ENCODE assay signal across 11 mouse cellular contexts in the genomic region with DNA sequence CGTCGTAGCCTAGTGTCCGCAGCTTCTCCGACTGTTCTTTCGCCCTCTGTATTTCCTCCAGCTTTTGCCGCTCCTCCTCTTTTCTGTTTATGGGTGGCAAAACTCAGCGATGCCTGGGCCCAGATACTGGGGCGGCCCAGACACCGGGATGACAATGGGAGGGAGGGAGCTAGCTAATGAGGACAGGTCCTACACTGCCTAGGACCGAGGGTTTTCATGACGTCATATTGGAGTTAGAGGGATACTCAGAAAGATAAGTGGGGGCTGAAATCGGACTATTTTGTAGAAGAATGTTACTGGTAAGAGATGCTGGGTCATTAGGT. TPM values are rescaled to one million over a fixed set of nuclear protein-coding genes. Genes with fewer than 3 reads are reported as not detected.
DNase-seq lines count a peak whose midpoint lies in the region; ATAC-seq lines count a peak whose summit lies in the region.
"Had no signal": no experiment of that assay in that cellular context is flagged by ENCODE, and none has a peak within 500 bp of the region (broad histone marks: within the 10 kb centered on the region; RNA-seq: fewer than 3 reads in every experiment).

No protein-coding gene starts in this region.

- under 1% methylated on average over 12 of the region's 12 CpGs for WGBS in heart, embryonic 11.5 days (ENCODE audit: insufficient replicate concordance)
- 2% methylated on average over 12 of the region's 12 CpGs for WGBS in limb, embryonic 12.5 days
- 4% methylated on average over 12 of the region's 12 CpGs for WGBS in stomach, embryonic 15.5 days

- peaks cover 94% of the 10 kb centered on the region for H3K27me3 ChIP-seq in heart, embryonic 11.5 days (ENCODE audit: control insufficient read depth, insufficient read depth, low read length)
- H3K27me3 ChIP-seq in limb, embryonic 12.5 days, result peaks cover 100% of the 10 kb centered on the region
- H3K27me3 ChIP-seq in stomach, embryonic 15.5 days (replicated peaks), result peaks cover 90% of the 10 kb centered on the region

- H3K4me2 ChIP-seq in heart, embryonic 11.5 days, result peak overlapping the region; percentile 55
- H3K4me2 ChIP-seq in limb, embryonic 12.5 days, result peak overlapping the region; percentile 44
- peak overlapping the region; percentile 41 for H3K4me2 ChIP-seq in stomach, embryonic 15.5 days

- no peak for DNase-seq in heart, adult 18-20 months
- peak; percentile 53 for DNase-seq in retina, postnatal 1 day
- no peak for DNase-seq in retina, embryonic 14.5 days (ENCODE audit: low spot score)
- no peak for DNase-seq in layer of hippocampus, postnatal 36 days
- no peak for DNase-seq in frontal cortex, adult 2 months (ENCODE audit: extremely low spot score in 1 of 2, low spot score in 1 of 2)
- DNase-seq: cerebellum, postnatal 14 days had no signal

- H3K9ac ChIP-seq in heart, embryonic 11.5 days (ENCODE audit: low read depth, low read length), result no peak overlapping the region
- H3K9ac ChIP-seq in limb, embryonic 12.5 days (replicated peaks), result no peak overlapping the region
- H3K9ac ChIP-seq in stomach, embryonic 15.5 days, result no peak overlapping the region

- no peak overlapping the region for H3K27ac ChIP-seq in heart, embryonic 11.5 days (ENCODE audit: low read depth, low read length)
- no peak overlapping the region for H3K27ac ChIP-seq in limb, embryonic 12.5 days
- no peak overlapping the region for H3K27ac ChIP-seq in stomach, embryonic 15.5 days

- H3K4me3 ChIP-seq in heart, embryonic 11.5 days (ENCODE audit: low read depth, low read length), result peak overlapping the region; percentile 30
- H3K4me3 ChIP-seq in limb, embryonic 12.5 days (replicated peaks), result peak overlapping the region; percentile 19
- H3K4me3 ChIP-seq in stomach, embryonic 15.5 days (replicated peaks), result peak overlapping the region; percentile 13; the same call in 1 of the 2 replicates

- ATAC-seq in heart, embryonic 11.5 days (replicated peaks; ENCODE audit: insufficient number of reproducible peaks, low FRiP score, low TSS enrichment), result no peak
- ATAC-seq in limb, embryonic 12.5 days (ENCODE audit: insufficient number of reproducible peaks, insufficient read depth, low FRiP score, low TSS enrichment, low read depth), result no peak
- ATAC-seq in stomach, embryonic 15.5 days (ENCODE audit: insufficient read depth, low FRiP score, low read depth), result no peak

- peaks cover 29% of the 10 kb centered on the region for H3K4me1 ChIP-seq in heart, embryonic 11.5 days (ENCODE audit: control insufficient read depth, insufficient read depth, low read length)
- H3K4me1 ChIP-seq in limb, embryonic 12.5 days (replicated peaks), result peaks cover 38% of the 10 kb centered on the region
- H3K4me1 ChIP-seq in stomach, embryonic 15.5 days, result peaks cover 44% of the 10 kb centered on the region

- no peaks in the 10 kb centered on the region for H3K9me3 ChIP-seq in heart, embryonic 11.5 days (replicated peaks; ENCODE audit: control insufficient read depth, low read length)
- no peaks in the 10 kb centered on the region for H3K9me3 ChIP-seq in limb, embryonic 12.5 days
- H3K9me3 ChIP-seq in stomach, embryonic 15.5 days, result no peaks in the 10 kb centered on the region

- H3K36me3 ChIP-seq in heart, embryonic 11.5 days (ENCODE audit: control insufficient read depth, insufficient read depth, low read length), result no peaks in the 10 kb centered on the region
- H3K36me3 ChIP-seq in limb, embryonic 12.5 days, result 0 out of 2 replicates have a peak, but pooled peaks cover 3% of the 10 kb centered on the region
- H3K36me3 ChIP-seq in stomach, embryonic 15.5 days, result no peaks in the 10 kb centered on the region

RNA-seq across cellular contexts. Expression of a gene that starts 5.4 kb away (rescaled TPM):
- polyA plus RNA-seq in heart, embryonic 11.5 days (2014; fragmentation: Nextera tagmentation; extraction: Ambion mirVana), result 0.27 and 0.58 TPM in 2 replicates
- total RNA-seq in heart, adult 18-20 months (2021), result 1 to 10 TPM; 1.4 to 1.6 TPM
- 0.96 and 1.9 TPM in 2 replicates for polyA plus RNA-seq in limb, embryonic 12.5 days (2016; fragmentation: Nextera tagmentation; extraction: Ambion mirVana)
- 0.84 and 1.4 TPM in 2 replicates for polyA plus RNA-seq in stomach, embryonic 15.5 days (2015; fragmentation: Nextera tagmentation; extraction: Ambion mirVana)
- 10 to 100 TPM; 46.5 to 65.3 TPM for total RNA-seq in layer of hippocampus, postnatal 36 days (2021)
- 7.0 and 10.6 TPM in 2 replicates for polyA plus RNA-seq in frontal cortex, adult 2 months (2012; rRNA removed)

RNA-seq across cellular contexts. Expression of a gene that starts 31.0 kb away (rescaled TPM):
- 0.90 and 1.3 TPM in 2 replicates for polyA plus RNA-seq in heart, embryonic 11.5 days (2014; fragmentation: Nextera tagmentation; extraction: Ambion mirVana)
- 1 to 10 TPM; 2.5 to 2.7 TPM for total RNA-seq in heart, adult 18-20 months (2021)
- 1.9 and 2.3 TPM in 2 replicates for polyA plus RNA-seq in limb, embryonic 12.5 days (2016; fragmentation: Nextera tagmentation; extraction: Ambion mirVana)
- 15.9 and 19.2 TPM in 2 replicates for polyA plus RNA-seq in stomach, embryonic 15.5 days (2015; fragmentation: Nextera tagmentation; extraction: Ambion mirVana)
- 1 to 10 TPM; 1.4 to 1.5 TPM for total RNA-seq in layer of hippocampus, postnatal 36 days (2021)
- polyA plus RNA-seq in frontal cortex, adult 2 months (2012; rRNA removed), result 1.1 and 1.3 TPM in 2 replicates

RNA-seq across cellular contexts. Expression of a gene that starts 37.5 kb away (rescaled TPM):
- polyA plus RNA-seq in heart, embryonic 11.5 days (2014; fragmentation: Nextera tagmentation; extraction: Ambion mirVana), result 0.07 TPM in 1 of 2 replicates, not detected in the other
- total RNA-seq in heart, adult 18-20 months (2021), result not detected
- not detected in 2 replicates for polyA plus RNA-seq in limb, embryonic 12.5 days (2016; fragmentation: Nextera tagmentation; extraction: Ambion mirVana)
- 0.43 and 0.44 TPM in 2 replicates for polyA plus RNA-seq in stomach, embryonic 15.5 days (2015; fragmentation: Nextera tagmentation; extraction: Ambion mirVana)
- total RNA-seq in layer of hippocampus, postnatal 36 days (2021), result not detected
- not detected in 2 replicates for polyA plus RNA-seq in frontal cortex, adult 2 months (2012; rRNA removed)
- total RNA-seq: gastrocnemius, adult 8-10 months had no signal
- polyA plus RNA-seq: limb, embryonic 11.5 days had no signal

RNA-seq across cellular contexts. Expression of a gene that starts 48.8 kb away (rescaled TPM):
- 6.6 and 7.0 TPM in 2 replicates for polyA plus RNA-seq in heart, embryonic 11.5 days (2014; fragmentation: Nextera tagmentation; extraction: Ambion mirVana)
- total RNA-seq in heart, adult 18-20 months (2021), result 10 to 100 TPM; 10.9 to 15.9 TPM
- polyA plus RNA-seq in limb, embryonic 12.5 days (2016; fragmentation: Nextera tagmentation; extraction: Ambion mirVana), result 17.4 and 17.7 TPM in 2 replicates
- 11.9 and 13.2 TPM in 2 replicates for polyA plus RNA-seq in stomach, embryonic 15.5 days (2015; fragmentation: Nextera tagmentation; extraction: Ambion mirVana)
- total RNA-seq in layer of hippocampus, postnatal 36 days (2021), result 100 to 1,000 TPM; 158 to 166 TPM
- 41.1 and 49.7 TPM in 2 replicates for polyA plus RNA-seq in frontal cortex, adult 2 months (2012; rRNA removed)

RNA-seq across cellular contexts. Expression of a gene that starts 56.8 kb away (rescaled TPM):
- 53.1 and 53.6 TPM in 2 replicates for polyA plus RNA-seq in heart, embryonic 11.5 days (2014; fragmentation: Nextera tagmentation; extraction: Ambion mirVana)
- total RNA-seq in heart, adult 18-20 months (2021), result 10 to 100 TPM; 61.9 to 66.2 TPM
- polyA plus RNA-seq in limb, embryonic 12.5 days (2016; fragmentation: Nextera tagmentation; extraction: Ambion mirVana), result 37.6 and 40.2 TPM in 2 replicates
- 60.0 and 63.1 TPM in 2 replicates for polyA plus RNA-seq in stomach, embryonic 15.5 days (2015; fragmentation: Nextera tagmentation; extraction: Ambion mirVana)
- total RNA-seq in layer of hippocampus, postnatal 36 days (2021), result 100 to 1,000 TPM; 331 to 345 TPM
- polyA plus RNA-seq in frontal cortex, adult 2 months (2012; rRNA removed), result 304 and 344 TPM in 2 replicates
